Mouse (Mus musculus): Measurements from ENCODE around the gene Rrad.
"Not testable (repeated sequence)": the region's sequence is repeated elsewhere in the genome, so short reads cannot be mapped to it uniquely, and the experiment has no call there.

GRCm38 (mm10) chr8:104644187-104644586 lies 13.1 kb upstream of the Rrad start:
- not testable (repeated sequence) for TF ChIP-seq CTCF, POLR2A (IDR thresholded peaks at IDR 0.05; ENCODE audit: extremely low read depth, insufficient read depth, low read length)
